Mouse (Mus musculus): ENCODE measurements around the gene Prkg1. TPM values are rescaled to one million over a fixed set of nuclear protein-coding genes. Genes with fewer than 3 reads are reported as not detected.

The Prkg1 gene
- polyA plus RNA-seq, 1 experiment = 23.3 TPM

GRCm38 (mm10) chr19:31106036-31106435 lies 658.8 kb downstream of the Prkg1 start:
- no peak overlapping the region for H3K27ac ChIP-seq (ENCODE audit: insufficient read depth, low read length)
- H3K4me1 ChIP-seq (ENCODE audit: control insufficient read depth, insufficient read depth, low read length) = no peaks in the 10 kb centered on the region
- H3K4me3 ChIP-seq (ENCODE audit: insufficient read depth, low read length) = no peak overlapping the region
- TF ChIP-seq POLR2A (IDR thresholded peaks at IDR 0.05; ENCODE audit: low read depth, low read length) (no peak), CTCF (IDR thresholded peaks at IDR 0.05; ENCODE audit: borderline replicate concordance, insufficient read depth, low read length) (no peak)

- TF ChIP-seq CTCF (IDR thresholded peaks at IDR 0.05; ENCODE audit: borderline replicate concordance, insufficient read depth, low read length) = no peak
- no peak for TF ChIP-seq POLR2A (IDR thresholded peaks at IDR 0.05; ENCODE audit: low read depth, low read length)
- no peaks in the 10 kb centered on the region for H3K4me1 ChIP-seq (ENCODE audit: control insufficient read depth, insufficient read depth, low read length)
- H3K27ac ChIP-seq (ENCODE audit: insufficient read depth, low read length) = no peak overlapping the region
- no peak overlapping the region for H3K4me3 ChIP-seq (ENCODE audit: insufficient read depth, low read length)
Observed at GRCm38 (mm10) chr19:31104764-31105163, 660.1 kb downstream of the Prkg1 start.

GRCm38 (mm10) chr19:31099369-31099768 lies 665.5 kb downstream of the Prkg1 start:
- no peak overlapping the region for H3K27ac ChIP-seq (ENCODE audit: insufficient read depth, low read length)
- TF ChIP-seq CTCF (IDR thresholded peaks at IDR 0.05; ENCODE audit: borderline replicate concordance, insufficient read depth, low read length) = no peak
- no peak for TF ChIP-seq POLR2A (IDR thresholded peaks at IDR 0.05; ENCODE audit: low read depth, low read length)
- H3K4me1 ChIP-seq (ENCODE audit: control insufficient read depth, insufficient read depth, low read length) = no peaks in the 10 kb centered on the region
- no peak overlapping the region for H3K4me3 ChIP-seq (ENCODE audit: insufficient read depth, low read length)

- no peak overlapping the region for H3K4me3 ChIP-seq (ENCODE audit: insufficient read depth, low read length)
- no peak overlapping the region for H3K27ac ChIP-seq (ENCODE audit: insufficient read depth, low read length)
- TF ChIP-seq CTCF (IDR thresholded peaks at IDR 0.05; ENCODE audit: borderline replicate concordance, insufficient read depth, low read length) (no peak), POLR2A (IDR thresholded peaks at IDR 0.05; ENCODE audit: low read depth, low read length) (no peak)
- H3K4me1 ChIP-seq (ENCODE audit: control insufficient read depth, insufficient read depth, low read length) = no peaks in the 10 kb centered on the region
Observed at GRCm38 (mm10) chr19:31097857-31098256, 667.0 kb downstream of the Prkg1 start.

GRCm38 (mm10) chr19:31083761-31084160 lies 681.1 kb downstream of the Prkg1 start:
- no peak for TF ChIP-seq POLR2A (IDR thresholded peaks at IDR 0.05; ENCODE audit: low read depth, low read length)
- no peak for TF ChIP-seq CTCF (IDR thresholded peaks at IDR 0.05; ENCODE audit: borderline replicate concordance, insufficient read depth, low read length)
- Histone ChIP-seq H3K4me3 (ENCODE audit: insufficient read depth, low read length) (peak overlapping the region; percentile 55), H3K27ac (ENCODE audit: insufficient read depth, low read length) (no peak overlapping the region), H3K4me1 (ENCODE audit: control insufficient read depth, insufficient read depth, low read length) (0 out of 2 replicates have a peak, but pooled peaks cover 4% of the 10 kb centered on the region)

- H3K4me1 ChIP-seq (ENCODE audit: control insufficient read depth, insufficient read depth, low read length) = peaks cover 4% of the 10 kb centered on the region; the same call in 1 of the 2 replicates
- H3K27ac ChIP-seq (ENCODE audit: insufficient read depth, low read length) = peak within 1 kb of the TSS; percentile 29
- TF ChIP-seq CTCF (IDR thresholded peaks at IDR 0.05; ENCODE audit: borderline replicate concordance, insufficient read depth, low read length) (no peak), POLR2A (IDR thresholded peaks at IDR 0.05; ENCODE audit: low read depth, low read length) (peak; percentile 96)
- H3K4me3 ChIP-seq (ENCODE audit: insufficient read depth, low read length) = peak within 1 kb of the TSS; percentile 55
Observed at GRCm38 (mm10) chr19:31082662-31083429, 682.0 kb downstream of the Prkg1 start, which contains the start of gene Cstf2t. TSS of gene Cstf2t (plus strand) at chr19:31082837.

- H3K4me1 ChIP-seq (ENCODE audit: control insufficient read depth, insufficient read depth, low read length) = peaks cover 4% of the 10 kb centered on the region; the same call in 1 of the 2 replicates
- TF ChIP-seq POLR2A (IDR thresholded peaks at IDR 0.05; ENCODE audit: low read depth, low read length) (no peak), CTCF (IDR thresholded peaks at IDR 0.05; ENCODE audit: borderline replicate concordance, insufficient read depth, low read length) (no peak)
- peak overlapping the region; percentile 29 for H3K4me3 ChIP-seq (ENCODE audit: insufficient read depth, low read length)
- no peak overlapping the region for H3K27ac ChIP-seq (ENCODE audit: insufficient read depth, low read length)
Observed at GRCm38 (mm10) chr19:31082226-31082625, 682.6 kb downstream of the Prkg1 start.

GRCm38 (mm10) chr19:31078241-31078640 lies 686.6 kb downstream of the Prkg1 start:
- TF ChIP-seq CTCF (IDR thresholded peaks at IDR 0.05; ENCODE audit: borderline replicate concordance, insufficient read depth, low read length) (no peak), POLR2A (IDR thresholded peaks at IDR 0.05; ENCODE audit: low read depth, low read length) (no peak)
- Histone ChIP-seq H3K4me3 (ENCODE audit: insufficient read depth, low read length) (no peak overlapping the region), H3K4me1 (ENCODE audit: control insufficient read depth, insufficient read depth, low read length) (no peaks in the 10 kb centered on the region; the same call in 1 of the 2 replicates), H3K27ac (ENCODE audit: insufficient read depth, low read length) (peak overlapping the region; percentile 16; the same call in 1 of the 2 replicates)

- TF ChIP-seq POLR2A (IDR thresholded peaks at IDR 0.05; ENCODE audit: low read depth, low read length) (no peak), CTCF (IDR thresholded peaks at IDR 0.05; ENCODE audit: borderline replicate concordance, insufficient read depth, low read length) (no peak)
- Histone ChIP-seq H3K27ac (ENCODE audit: insufficient read depth, low read length) (no peak overlapping the region), H3K4me1 (ENCODE audit: control insufficient read depth, insufficient read depth, low read length) (no peaks in the 10 kb centered on the region; the same call in 1 of the 2 replicates), H3K4me3 (ENCODE audit: insufficient read depth, low read length) (no peak overlapping the region)
Observed at GRCm38 (mm10) chr19:31076106-31076505, 688.7 kb downstream of the Prkg1 start.

- Histone ChIP-seq H3K27ac (ENCODE audit: insufficient read depth, low read length) (no peak overlapping the region), H3K4me3 (ENCODE audit: insufficient read depth, low read length) (no peak overlapping the region)
Observed at GRCm38 (mm10) chr19:31074717-31075063, 690.1 kb downstream of the Prkg1 start.

More at GRCm38 (mm10) chr19:31074717-31075063, 690.1 kb downstream of the Prkg1 start:
- no peak for TF ChIP-seq POLR2A (IDR thresholded peaks at IDR 0.05; ENCODE audit: low read depth, low read length)
- no peak for TF ChIP-seq CTCF (IDR thresholded peaks at IDR 0.05; ENCODE audit: borderline replicate concordance, insufficient read depth, low read length)
- no peaks in the 10 kb centered on the region; the same call in 1 of the 2 replicates for H3K4me1 ChIP-seq (ENCODE audit: control insufficient read depth, insufficient read depth, low read length)
